Mouse (Mus musculus): ENCODE data around the gene Ift122.

DNA sequence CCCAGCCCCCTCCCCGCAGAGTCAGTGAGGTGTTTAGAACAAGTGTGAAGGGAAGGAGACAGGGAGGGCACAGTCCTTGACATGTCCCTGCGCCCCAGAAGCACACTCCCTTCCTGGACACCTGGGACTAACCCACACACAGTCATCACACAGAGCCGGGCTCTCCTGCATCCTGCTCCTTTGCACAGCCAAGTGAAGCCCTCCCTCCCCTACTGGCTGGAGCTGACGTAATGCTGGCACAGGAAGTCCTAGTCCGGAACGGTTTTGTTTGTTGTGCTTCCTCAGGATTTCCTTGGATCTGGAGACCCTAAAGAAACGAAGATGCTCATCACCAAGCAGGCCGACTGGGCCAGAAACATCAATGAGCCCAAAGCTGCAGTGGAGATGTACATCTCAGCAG is 56.7 kb downstream of the Ift122 start:
- no peak for TF ChIP-seq CTCF (IDR thresholded peaks at IDR 0.05; ENCODE audit: control insufficient read depth, insufficient read depth, low read length)
- no peak for TF ChIP-seq POLR2A (IDR thresholded peaks at IDR 0.05; ENCODE audit: borderline replicate concordance, control insufficient read depth, low read depth, low read length)
